Mouse (Mus musculus) T-helper 17 cell (primary cell): Measurements from ENCODE around the gene Nrp2.

Experiments
- in situ Hi-C, 2 experiments: fragments of 300-600 bp; cut with MboI, MseI; formaldehyde crosslinking; loops; 1 replicate in 1 of 2; 2 replicates in 1 of 2; pipeline ENCODE4 v1.15.1; 2025; ENCODE audit warnings: high pct_unique_total_duplicates in 2 of 2

Nrp2 gene

DNA sequence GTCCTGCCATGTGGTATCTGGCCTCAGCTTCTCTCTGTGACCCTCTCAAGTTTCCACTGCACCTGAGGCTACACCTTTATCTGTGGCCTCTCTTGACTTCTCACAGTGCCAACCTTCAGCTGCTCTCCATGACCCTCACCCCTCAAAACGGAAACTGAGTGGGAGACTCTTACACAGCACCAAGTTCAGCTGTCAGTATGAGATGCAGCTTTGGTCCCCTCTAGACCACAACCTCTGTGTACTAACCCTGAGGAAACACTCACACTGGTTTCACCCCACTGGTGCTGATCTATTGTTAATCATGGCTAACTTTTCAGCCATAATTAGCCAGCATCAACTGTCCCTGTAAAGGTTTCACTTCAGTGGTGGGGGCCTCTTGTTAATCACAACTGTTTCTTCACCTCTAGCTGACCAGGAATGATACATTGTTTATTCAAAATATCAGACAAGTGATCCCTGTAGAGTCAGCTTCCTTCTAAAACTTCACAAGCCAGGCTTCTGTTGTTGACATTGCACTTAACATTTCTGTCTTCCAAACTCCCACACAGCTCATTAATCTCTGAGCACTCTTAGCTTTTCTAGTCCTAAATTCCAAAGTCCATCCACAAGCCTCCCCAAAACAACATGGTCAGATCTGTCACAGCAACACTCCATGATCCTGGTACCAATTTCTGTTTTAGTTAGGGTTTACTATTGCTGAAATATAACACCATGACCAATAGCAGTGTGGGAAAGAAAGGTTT, 131.5 kb downstream of the Nrp2 start:
- in situ Hi-C loops: no loop called here

DNA sequence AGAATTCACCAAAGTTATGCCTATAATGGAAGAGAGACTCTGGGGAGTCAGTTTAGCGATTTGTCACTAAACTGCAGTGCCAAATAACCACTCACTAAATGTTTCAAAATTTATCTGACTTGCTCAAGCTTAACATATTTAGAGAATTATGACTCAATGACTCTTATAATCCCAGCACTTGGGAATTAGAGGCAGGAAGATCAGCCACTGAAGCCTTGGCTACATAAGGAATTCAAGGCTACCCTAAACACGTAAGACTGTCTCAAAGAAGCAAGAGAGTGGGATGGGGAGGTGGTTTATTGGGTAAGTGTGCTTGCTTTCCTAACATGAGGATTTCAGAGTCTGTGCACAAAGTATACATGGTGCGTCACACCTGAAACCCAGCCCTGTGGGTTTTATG, 135.0 kb downstream of the Nrp2 start:
- in situ Hi-C loops: no loop called here

DNA sequence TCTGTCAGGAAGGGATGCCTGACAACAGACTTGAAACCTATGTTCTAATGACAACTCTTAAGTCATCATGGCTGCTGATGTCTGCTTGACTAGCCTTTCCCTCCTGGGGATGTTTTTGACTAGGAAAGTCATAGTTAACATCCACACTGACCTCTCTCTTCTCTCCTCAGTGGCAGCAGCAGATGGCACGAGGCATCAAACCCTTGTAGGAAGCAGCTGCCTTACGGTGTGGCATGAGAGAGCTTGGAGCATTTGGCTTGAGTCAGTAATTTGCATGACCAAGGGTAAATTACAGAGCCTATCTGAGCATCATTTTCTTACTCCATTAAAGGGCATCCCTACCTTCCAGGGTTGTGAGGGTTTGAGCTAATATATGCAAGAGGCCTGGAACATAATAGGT, 135.5 kb downstream of the Nrp2 start:
- in situ Hi-C loops: no loop called here

DNA sequence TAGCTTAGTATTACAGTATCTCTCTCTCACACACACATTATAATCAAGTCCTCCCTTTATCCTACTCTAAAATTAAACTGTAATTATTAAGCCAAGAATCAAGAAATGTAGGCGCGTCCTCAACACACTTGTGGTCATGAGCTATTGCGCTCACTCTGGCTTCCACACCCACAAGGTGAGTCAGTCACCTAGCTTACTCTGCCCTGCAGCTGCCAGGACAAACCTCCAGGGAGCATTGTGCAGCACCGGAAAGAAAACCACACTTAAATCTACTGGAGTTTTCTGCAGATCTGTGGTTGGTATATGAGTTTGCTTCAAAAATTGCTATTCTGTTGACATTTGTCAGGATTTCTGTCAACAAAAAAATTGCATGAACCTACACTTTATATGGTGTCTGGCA, 140.1 kb downstream of the Nrp2 start:
- in situ Hi-C loops: no loop called here

DNA sequence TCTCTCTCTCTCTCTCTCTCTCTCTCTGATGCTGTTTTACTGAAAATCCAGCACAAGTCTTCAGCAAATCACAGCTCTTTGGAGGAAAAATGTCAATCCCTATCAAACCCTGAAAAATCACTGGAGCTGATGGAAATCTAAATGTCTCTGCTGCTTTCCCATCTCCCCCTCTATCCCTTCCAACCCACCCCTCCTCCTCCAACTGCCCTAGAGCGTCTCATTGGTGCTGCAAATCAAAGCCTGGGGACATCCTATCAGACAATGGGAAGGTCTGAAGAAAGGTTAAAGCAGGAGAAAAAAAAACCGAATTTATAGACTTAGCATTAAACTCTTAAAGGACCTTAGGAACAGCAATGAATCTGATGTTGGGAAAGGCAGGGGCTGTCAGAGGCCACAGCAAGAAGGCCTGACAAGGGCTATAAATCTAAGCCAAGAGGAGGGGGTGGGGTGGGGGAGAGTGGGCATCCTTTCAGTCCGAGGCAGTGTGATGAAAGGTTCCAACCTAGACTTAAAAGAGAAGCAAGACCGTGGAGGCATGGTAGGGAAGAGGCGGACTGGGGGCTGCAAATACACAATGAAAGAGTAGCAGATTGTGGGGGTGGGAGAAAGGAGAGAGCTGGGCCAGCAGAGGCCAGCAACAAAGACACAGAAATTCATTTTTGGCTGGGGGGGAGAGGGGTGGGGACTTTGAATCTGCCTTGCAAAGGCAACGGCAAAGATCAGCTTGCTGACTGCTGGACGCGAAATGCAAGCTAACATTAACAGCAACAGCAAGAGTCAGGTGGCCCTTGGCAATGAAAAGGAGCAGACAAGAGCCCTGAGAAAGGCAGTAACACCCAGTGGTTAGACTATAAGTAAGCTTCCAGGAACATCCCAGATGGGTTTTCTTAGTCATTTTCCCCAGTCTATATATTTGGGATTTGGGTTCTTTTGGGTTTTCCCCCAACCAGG, 148.2 kb downstream of the Nrp2 start:
- in situ Hi-C loops: loop anchor here in 1 of 2 experiments (5.0 to 10.0 kb wide), 2 partner anchors 49 to 1046 kb away; no protein-coding TSS in a partner anchor

DNA sequence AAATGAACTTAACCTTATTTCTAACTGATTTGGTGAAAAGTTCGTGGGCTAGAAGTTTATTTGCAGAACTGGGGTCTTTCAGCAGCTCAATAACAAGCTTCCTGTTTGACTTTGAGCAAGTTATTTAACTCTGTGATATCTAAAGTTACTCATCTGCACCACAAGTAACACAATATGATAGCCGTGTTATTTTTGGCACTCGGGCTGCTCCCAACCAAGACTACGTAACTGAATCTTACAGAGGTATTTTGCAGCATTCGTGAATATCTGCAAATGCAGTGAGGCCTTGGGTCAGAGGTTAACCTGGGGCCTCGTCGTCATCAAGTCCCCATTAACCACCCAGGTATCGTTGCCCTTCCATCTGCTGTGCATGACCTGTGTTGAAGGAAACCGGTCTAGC, 150.3 kb downstream of the Nrp2 start:
- in situ Hi-C loops: loop anchor here in 1 of 2 experiments (5.0 to 10.0 kb wide), 2 partner anchors 51 to 1049 kb away; no protein-coding TSS in a partner anchor

DNA sequence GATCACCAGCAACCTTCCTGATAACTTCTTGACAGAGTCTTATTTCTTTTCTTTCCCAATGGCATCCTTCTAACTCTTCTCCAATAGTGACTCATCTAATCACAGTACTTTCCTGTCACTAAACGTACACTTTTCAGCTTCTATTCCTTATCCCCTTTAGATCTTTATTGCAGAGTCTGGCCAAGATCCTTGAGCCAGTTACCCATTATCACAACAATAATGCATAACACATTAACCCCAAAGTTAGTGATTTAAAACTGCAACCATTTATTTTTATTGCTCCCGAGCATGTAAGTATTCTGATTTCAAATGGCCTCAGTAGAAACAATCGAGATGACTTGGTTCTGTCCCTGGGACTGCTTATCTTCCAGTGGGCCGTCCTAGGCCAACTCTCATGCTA, 150.9 kb downstream of the Nrp2 start:
- in situ Hi-C loops: loop anchor here in 1 of 2 experiments (5.0 to 10.0 kb wide), 2 partner anchors 52 to 1049 kb away; no protein-coding TSS in a partner anchor

DNA sequence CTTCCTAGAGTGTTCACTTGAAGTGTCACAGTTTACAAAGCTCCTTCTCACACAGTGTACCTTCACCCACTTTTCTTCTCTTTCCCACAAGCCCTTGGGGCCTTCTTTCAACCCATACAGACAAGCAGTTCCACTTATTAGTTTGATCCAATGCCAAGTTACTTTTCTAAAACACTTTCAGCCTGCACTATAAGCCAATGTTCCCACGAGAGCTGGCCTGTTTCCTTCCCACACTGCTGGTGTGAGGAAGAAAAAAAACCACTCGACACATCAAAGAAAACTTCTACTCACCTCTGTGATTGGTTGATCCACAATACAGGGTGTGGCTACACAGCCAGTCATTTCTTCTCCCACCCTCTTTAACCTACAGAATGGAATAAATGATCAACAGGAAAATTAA, 156.0 kb downstream of the Nrp2 start:
- in situ Hi-C loops: loop anchor here (5.0 to 10.0 kb wide), 2 partner anchors 88 to 1054 kb away; no protein-coding TSS in a partner anchor

DNA sequence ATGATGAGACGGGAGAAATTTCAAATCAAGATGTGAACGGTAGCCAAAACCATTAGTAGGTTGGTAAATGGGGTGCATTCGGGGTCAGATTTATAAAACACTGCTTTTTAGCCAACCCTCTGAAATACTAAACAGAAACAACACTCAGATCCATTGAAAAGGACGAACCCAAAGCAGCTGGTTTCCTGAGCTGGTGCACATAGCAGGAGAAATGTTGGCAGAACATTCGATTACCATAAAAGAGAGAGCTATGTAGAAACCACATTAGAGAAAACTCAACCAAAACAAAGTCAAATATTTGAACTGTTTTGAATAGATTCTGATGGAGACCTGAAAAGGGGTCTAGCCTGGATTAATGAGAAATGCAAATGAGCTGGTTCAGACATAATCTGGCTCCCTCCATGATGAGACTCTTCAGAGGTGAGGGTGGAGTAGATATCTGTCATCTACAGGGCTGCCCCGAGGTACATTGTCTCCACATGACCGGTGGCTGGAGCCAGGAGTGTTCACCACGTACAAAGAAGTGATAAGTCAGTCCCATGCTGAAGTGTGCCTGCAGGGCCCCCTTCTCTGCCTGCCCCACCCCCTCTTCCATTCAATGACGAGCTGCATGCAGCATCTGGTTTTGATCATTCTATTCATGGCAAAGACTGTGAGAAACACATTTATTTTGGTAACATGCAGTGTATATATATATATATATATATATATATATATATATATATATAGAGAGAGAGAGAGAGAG, 156.6 kb downstream of the Nrp2 start:
- in situ Hi-C loops: loop anchor here (5.0 to 10.0 kb wide), 2 partner anchors 88 to 1055 kb away; no protein-coding TSS in a partner anchor

DNA sequence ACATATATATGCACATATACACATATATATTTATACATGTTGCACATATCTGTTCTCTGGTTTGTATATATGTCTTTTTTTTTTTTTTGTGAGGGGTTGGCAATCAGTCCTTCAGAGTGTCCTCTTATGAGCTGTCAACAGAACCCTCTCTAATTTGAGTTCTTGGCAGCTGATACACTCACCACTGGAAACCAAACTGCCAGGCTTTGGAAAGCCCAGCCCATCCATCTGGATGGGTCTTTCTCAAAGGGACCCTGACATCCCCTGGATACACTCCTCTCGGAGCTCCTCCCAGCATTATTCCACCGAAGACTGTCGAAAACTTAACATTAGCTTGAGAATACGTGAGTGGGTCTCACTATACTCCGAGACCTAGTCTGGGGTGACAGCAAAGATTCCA, 157.2 kb downstream of the Nrp2 start:
- in situ Hi-C loops: no loop called here

DNA sequence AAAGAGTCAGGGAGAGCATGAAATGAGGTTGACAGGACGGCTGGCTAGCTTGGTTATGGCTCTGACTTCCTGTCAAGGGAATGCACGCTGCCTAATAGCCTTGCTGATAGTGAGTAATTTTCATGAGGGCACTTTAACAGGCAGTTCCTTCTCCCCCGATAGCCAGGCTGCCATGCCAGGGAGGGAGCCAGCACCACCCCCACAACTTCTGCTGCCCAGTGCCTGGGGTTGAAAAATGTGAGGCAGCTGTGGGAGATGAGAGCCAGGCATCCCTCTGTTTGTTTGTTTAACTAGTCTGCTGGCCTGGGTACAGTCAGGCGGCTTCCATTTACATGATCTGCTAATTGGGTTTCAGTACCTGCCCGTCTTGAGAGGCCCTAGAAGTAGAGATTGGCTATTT, 157.7 kb downstream of the Nrp2 start:
- in situ Hi-C loops: no loop called here
